Mouse (Mus musculus): Measurements from ENCODE around the gene Cyp20a1. TPM values are rescaled to one million over a fixed set of nuclear protein-coding genes. Genes with fewer than 3 reads are reported as not detected.

Gene Cyp20a1
- polyA plus RNA-seq, 1 experiment from 2014 or later: 7.0 TPM

- Histone ChIP-seq H3K27me3 (replicated peaks; ENCODE audit: control insufficient read depth, insufficient read depth, low read length) (no peaks in the 10 kb centered on the region), H3K9ac (ENCODE audit: low read depth, low read length) (no peak overlapping the region), H3K9me3 (ENCODE audit: control insufficient read depth, low read length) (no peaks in the 10 kb centered on the region), H3K4me3 (ENCODE audit: low read depth, low read length) (no peak overlapping the region), H3K27ac (replicated peaks; ENCODE audit: low read depth, low read length) (no peak overlapping the region), H3K36me3 (ENCODE audit: control insufficient read depth, insufficient read depth, low read length) (no peaks in the 10 kb centered on the region), H3K4me1 (ENCODE audit: control insufficient read depth, insufficient read depth, low read length) (no peaks in the 10 kb centered on the region), H3K4me2 (ENCODE audit: low read depth, low read length) (no peak overlapping the region)
- no peak for DNase-seq (ENCODE audit: low spot score)
- ATAC-seq (ENCODE audit: low read depth): no peak
- 73% methylated on average over 2 of the region's 2 CpGs for WGBS
Observed at GRCm38 (mm10) chr1:60428932-60429331, 85.8 kb downstream of the Cyp20a1 start.

GRCm38 (mm10) chr1:60431531-60431930, 88.4 kb downstream of the Cyp20a1 start:
- Histone ChIP-seq H3K9me3 (ENCODE audit: control insufficient read depth, low read length) (no peaks in the 10 kb centered on the region), H3K4me1 (ENCODE audit: control insufficient read depth, insufficient read depth, low read length) (no peaks in the 10 kb centered on the region), H3K27ac (replicated peaks; ENCODE audit: low read depth, low read length) (no peak overlapping the region), H3K27me3 (replicated peaks; ENCODE audit: control insufficient read depth, insufficient read depth, low read length) (no peaks in the 10 kb centered on the region), H3K4me3 (ENCODE audit: low read depth, low read length) (no peak overlapping the region), H3K36me3 (ENCODE audit: control insufficient read depth, insufficient read depth, low read length) (peaks cover 9% of the 10 kb centered on the region; the same call in 1 of the 2 replicates), H3K9ac (ENCODE audit: low read depth, low read length) (no peak overlapping the region), H3K4me2 (ENCODE audit: low read depth, low read length) (no peak overlapping the region)
- 89% methylated on average over 5 of the region's 5 CpGs for WGBS
- no peak for ATAC-seq (ENCODE audit: low read depth)
- no peak for DNase-seq (ENCODE audit: low spot score)

DNA sequence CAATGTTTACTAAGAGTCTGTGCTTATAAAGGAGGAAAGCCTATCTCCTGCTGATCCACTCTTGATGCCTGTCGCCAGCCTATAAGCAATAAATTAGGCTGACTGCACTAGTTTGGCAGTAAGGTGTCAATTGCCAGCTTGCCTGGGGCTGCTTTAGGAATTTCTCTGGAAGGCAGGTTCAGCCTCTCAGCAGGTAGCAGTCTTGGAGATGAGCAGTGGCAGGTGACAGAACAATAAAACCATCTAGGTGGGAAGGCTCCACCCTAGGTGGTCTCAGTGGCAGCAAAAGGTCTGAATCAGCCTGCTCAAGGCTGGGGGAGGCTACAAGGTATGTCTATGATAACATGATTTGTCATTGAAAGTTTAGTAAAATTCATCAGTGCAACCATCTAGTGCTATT, 89.4 kb downstream of the Cyp20a1 start:
- Histone ChIP-seq H3K4me3 (ENCODE audit: low read depth, low read length) (no peak overlapping the region), H3K27me3 (replicated peaks; ENCODE audit: control insufficient read depth, insufficient read depth, low read length) (no peaks in the 10 kb centered on the region), H3K36me3 (ENCODE audit: control insufficient read depth, insufficient read depth, low read length) (peaks cover 16% of the 10 kb centered on the region), H3K9ac (ENCODE audit: low read depth, low read length) (no peak overlapping the region), H3K4me2 (ENCODE audit: low read depth, low read length) (no peak overlapping the region), H3K9me3 (ENCODE audit: control insufficient read depth, low read length) (no peaks in the 10 kb centered on the region), H3K4me1 (ENCODE audit: control insufficient read depth, insufficient read depth, low read length) (no peaks in the 10 kb centered on the region), H3K27ac (replicated peaks; ENCODE audit: low read depth, low read length) (no peak overlapping the region)
- WGBS: 22% methylated on average over 1 of the region's 1 CpGs
- no peak for ATAC-seq (ENCODE audit: low read depth)
- no peak for DNase-seq (ENCODE audit: low spot score)

Other genes starting within 250 kb of the Cyp20a1 start
- 6.3 and 7.1 TPM in 2 replicates for gene Carf, start 245.1 kb upstream of the Cyp20a1 start, polyA plus RNA-seq (2014; fragmentation: Nextera tagmentation; extraction: Ambion mirVana)
- gene Wdr12, start 244.7 kb upstream of the Cyp20a1 start, polyA plus RNA-seq (2014; fragmentation: Nextera tagmentation; extraction: Ambion mirVana): 45.6 and 45.7 TPM in 2 replicates
- gene Nbeal1, start 162.7 kb upstream of the Cyp20a1 start, polyA plus RNA-seq (2014; fragmentation: Nextera tagmentation; extraction: Ambion mirVana): 8.9 and 10.1 TPM in 2 replicates
- 17.1 and 18.6 TPM in 2 replicates for gene Abi2, start 66.3 kb downstream of the Cyp20a1 start, polyA plus RNA-seq (2014; fragmentation: Nextera tagmentation; extraction: Ambion mirVana)
- gene Raph1, start 223.8 kb downstream of the Cyp20a1 start, polyA plus RNA-seq (2014; fragmentation: Nextera tagmentation; extraction: Ambion mirVana): 35.8 and 44.2 TPM in 2 replicates